Mouse (Mus musculus): ENCODE measurements around the gene Galnt15. TPM values are rescaled to one million over a fixed set of nuclear protein-coding genes. Genes with fewer than 3 reads are reported as not detected.

The Galnt15 gene
- 2.7 and 3.3 TPM in 2 replicates for total RNA-seq (2014; rRNA removed; ENCODE audit: low replicate concordance)
- polyA plus RNA-seq (2015; fragmentation: Nextera tagmentation; extraction: Ambion mirVana): 0.88 and 0.94 TPM in 2 replicates

GRCm38 (mm10) chr14:32028681-32029091, at the start of gene Galnt15:
Gene Galnt15, plus strand, starts transcription at chr14:32028989.
- peaks cover 12% of the 10 kb centered on the region for H3K4me1 ChIP-seq (ENCODE audit: control insufficient read depth, insufficient read depth)
- H3K4me2 ChIP-seq (ENCODE audit: low read depth, low read length): peak within 1 kb of the TSS; percentile 48
- peaks cover 9% of the 10 kb centered on the region for H3K27me3 ChIP-seq (ENCODE audit: control insufficient read depth, insufficient read depth, low read length)
- DNase-seq (ENCODE audit: low spot score) (peak; percentile 63), ATAC-seq (ENCODE audit: insufficient read depth, low read depth) (peak; percentile 69)
- H3K27ac ChIP-seq (ENCODE audit: low read depth): 0 out of 2 replicates have a peak within 1 kb of the TSS, but pooled peaks have one; percentile 39
- WGBS: 0% methylated on average over 9 of the region's 9 CpGs
- H3K9ac ChIP-seq (replicated peaks; ENCODE audit: low read depth, low read length): peak within 1 kb of the TSS; percentile 21; the same call in 1 of the 2 replicates
- no peaks in the 10 kb centered on the region for H3K36me3 ChIP-seq (replicated peaks; ENCODE audit: control insufficient read depth, insufficient read depth, low read length)
- no peaks in the 10 kb centered on the region for H3K9me3 ChIP-seq (replicated peaks; ENCODE audit: control insufficient read depth, low read length)
- TF ChIP-seq CTCF (IDR thresholded peaks at IDR 0.05; ENCODE audit: low read depth) (no peak), EP300 (IDR thresholded peaks at IDR 0.05; ENCODE audit: low read depth) (no peak; the same call in 1 of the 2 replicates)
- H3K4me3 ChIP-seq (ENCODE audit: low read depth, low read length): peak within 1 kb of the TSS; percentile 17

- Histone ChIP-seq H3K9me3 (replicated peaks; ENCODE audit: control insufficient read depth, low read length) (no peaks in the 10 kb centered on the region; the same call in 1 of the 2 replicates), H3K4me3 (ENCODE audit: low read depth, low read length) (no peak overlapping the region), H3K4me1 (ENCODE audit: control insufficient read depth, insufficient read depth) (peaks cover 8% of the 10 kb centered on the region; the same call in 1 of the 2 replicates), H3K9ac (replicated peaks; ENCODE audit: low read depth, low read length) (no peak overlapping the region), H3K27me3 (ENCODE audit: control insufficient read depth, insufficient read depth, low read length) (no peaks in the 10 kb centered on the region), H3K36me3 (replicated peaks; ENCODE audit: control insufficient read depth, insufficient read depth, low read length) (no peaks in the 10 kb centered on the region), H3K27ac (ENCODE audit: low read depth) (0 out of 2 replicates have a peak overlapping the region, but pooled peaks have one; percentile 11), H3K4me2 (ENCODE audit: low read depth, low read length) (no peak overlapping the region)
- 33% methylated on average over 8 of the region's 8 CpGs for WGBS
- ATAC-seq (ENCODE audit: insufficient read depth, low read depth) (no peak), DNase-seq (ENCODE audit: low spot score) (no peak)
- TF ChIP-seq EP300 (IDR thresholded peaks at IDR 0.05; ENCODE audit: low read depth) (no peak), CTCF (IDR thresholded peaks at IDR 0.05; ENCODE audit: low read depth) (no peak)
Observed at GRCm38 (mm10) chr14:31994021-31994420, 34.8 kb upstream of the Galnt15 start.

- 69% methylated on average over 7 of the region's 7 CpGs for WGBS
- Histone ChIP-seq H3K27me3 (ENCODE audit: control insufficient read depth, insufficient read depth, low read length) (no peaks in the 10 kb centered on the region), H3K4me1 (ENCODE audit: control insufficient read depth, insufficient read depth) (no peaks in the 10 kb centered on the region), H3K4me2 (ENCODE audit: low read depth, low read length) (no peak overlapping the region), H3K9me3 (replicated peaks; ENCODE audit: control insufficient read depth, low read length) (no peaks in the 10 kb centered on the region; the same call in 1 of the 2 replicates), H3K4me3 (ENCODE audit: low read depth, low read length) (no peak overlapping the region), H3K9ac (replicated peaks; ENCODE audit: low read depth, low read length) (no peak overlapping the region), H3K36me3 (replicated peaks; ENCODE audit: control insufficient read depth, insufficient read depth, low read length) (no peaks in the 10 kb centered on the region), H3K27ac (ENCODE audit: low read depth) (no peak overlapping the region)
- no peak for ATAC-seq (ENCODE audit: insufficient read depth, low read depth)
- no peak for DNase-seq (ENCODE audit: low spot score)
- no peak for TF ChIP-seq CTCF (IDR thresholded peaks at IDR 0.05; ENCODE audit: low read depth)
- TF ChIP-seq EP300 (IDR thresholded peaks at IDR 0.05; ENCODE audit: low read depth): no peak
Observed at GRCm38 (mm10) chr14:32000941-32001340, 27.8 kb upstream of the Galnt15 start.

- H3K27me3 ChIP-seq (ENCODE audit: control insufficient read depth, insufficient read depth, low read length): no peaks in the 10 kb centered on the region
- no peak overlapping the region for H3K9ac ChIP-seq (replicated peaks; ENCODE audit: low read depth, low read length)
- H3K9me3 ChIP-seq (replicated peaks; ENCODE audit: control insufficient read depth, low read length): no peaks in the 10 kb centered on the region; the same call in 1 of the 2 replicates
- ATAC-seq (ENCODE audit: insufficient read depth, low read depth): no peak
- no peaks in the 10 kb centered on the region for H3K4me1 ChIP-seq (ENCODE audit: control insufficient read depth, insufficient read depth)
- no peaks in the 10 kb centered on the region for H3K36me3 ChIP-seq (replicated peaks; ENCODE audit: control insufficient read depth, insufficient read depth, low read length)
- 83% methylated on average over 15 of the region's 15 CpGs for WGBS
- H3K4me3 ChIP-seq (ENCODE audit: low read depth, low read length): no peak overlapping the region
- TF ChIP-seq CTCF (IDR thresholded peaks at IDR 0.05; ENCODE audit: low read depth) (no peak), EP300 (IDR thresholded peaks at IDR 0.05; ENCODE audit: low read depth) (no peak)
- no peak overlapping the region for H3K27ac ChIP-seq (ENCODE audit: low read depth)
- H3K4me2 ChIP-seq (ENCODE audit: low read depth, low read length): no peak overlapping the region
- no peak for DNase-seq (ENCODE audit: low spot score)
Observed at GRCm38 (mm10) chr14:32002502-32003338, 26.1 kb upstream of the Galnt15 start.

GRCm38 (mm10) chr14:32003904-32004596, 24.7 kb upstream of the Galnt15 start:
- Histone ChIP-seq H3K27ac (ENCODE audit: low read depth) (no peak overlapping the region), H3K4me3 (ENCODE audit: low read depth, low read length) (no peak overlapping the region), H3K36me3 (replicated peaks; ENCODE audit: control insufficient read depth, insufficient read depth, low read length) (no peaks in the 10 kb centered on the region), H3K9ac (replicated peaks; ENCODE audit: low read depth, low read length) (no peak overlapping the region), H3K9me3 (replicated peaks; ENCODE audit: control insufficient read depth, low read length) (no peaks in the 10 kb centered on the region), H3K27me3 (ENCODE audit: control insufficient read depth, insufficient read depth, low read length) (no peaks in the 10 kb centered on the region), H3K4me2 (ENCODE audit: low read depth, low read length) (no peak overlapping the region), H3K4me1 (ENCODE audit: control insufficient read depth, insufficient read depth) (no peaks in the 10 kb centered on the region)
- TF ChIP-seq EP300 (IDR thresholded peaks at IDR 0.05; ENCODE audit: low read depth) (no peak), CTCF (IDR thresholded peaks at IDR 0.05; ENCODE audit: low read depth) (no peak)
- ATAC-seq (ENCODE audit: insufficient read depth, low read depth): no peak
- DNase-seq (ENCODE audit: low spot score): no peak
- WGBS: 49% methylated on average over 7 of the region's 7 CpGs
